Mouse (Mus musculus): ENCODE results near the gene Grin2a.

- no peak for TF ChIP-seq CTCF (IDR thresholded peaks at IDR 0.05; ENCODE audit: borderline replicate concordance, control insufficient read depth, extremely low read depth, insufficient read depth, low read length, poor library complexity)
- TF ChIP-seq POLR2A (IDR thresholded peaks at IDR 0.05; ENCODE audit: control insufficient read depth, extremely low read depth, insufficient read depth, low read length, poor library complexity) = no peak
Observed at GRCm38 (mm10) chr16:9910672-9911071, 84.7 kb downstream of the Grin2a start.
